Mouse (Mus musculus) small intestine, adult 2 months (tissue): ENCODE measurements around the gene Gdf15. TPM values are rescaled to one million over a fixed set of nuclear protein-coding genes. Genes with fewer than 3 reads are reported as not detected.
A peak's percentile ranks its signal among the peaks of the same experiment; 100 is the strongest.
"Not testable (repeated sequence)": the region's sequence is repeated elsewhere in the genome, so short reads cannot be mapped to it uniquely, and the experiment has no call there.

Source experiments
- H3K27ac ChIP-seq: fragments of 200-500 bp; 2 replicates; pipeline ENCODE4 v1.5.1; 2012; ENCODE audit warnings: low read depth, low read length, control low read depth, inconsistent platforms; ENCODE audit not compliant: insufficient read depth
- H3K27me3 ChIP-seq: fragments of 200-500 bp; 2 replicates; pipeline ENCODE4 v1.6.1; 2012; ENCODE audit warnings: mild to moderate bottlenecking, moderate library complexity, low read length, inconsistent platforms; ENCODE audit not compliant: control insufficient read depth, insufficient read depth
- H3K36me3 ChIP-seq: fragments of 200-500 bp; 2 replicates; pipeline ENCODE4 v1.6.1; 2012; ENCODE audit warnings: mild to moderate bottlenecking, low read length, control low read depth, inconsistent platforms; ENCODE audit not compliant: control insufficient read depth, insufficient read depth
- H3K4me1 ChIP-seq: fragments of 200-500 bp; 2 replicates; pipeline ENCODE4 v1.6.1; 2012; ENCODE audit warnings: low read length, inconsistent platforms, mixed read lengths; ENCODE audit not compliant: control insufficient read depth, insufficient read depth, insufficient read length
- H3K4me3 ChIP-seq: fragments of 200-500 bp; 2 replicates; pipeline ENCODE4 v1.5.1; 2012; ENCODE audit warnings: low read depth, mild to moderate bottlenecking, control low read depth, inconsistent platforms, low read length, moderate library complexity
- CTCF ChIP-seq: fragments of 200-500 bp; IDR thresholded peaks from 2 replicates; pipeline ENCODE4 v1.5.1; 2012; ENCODE audit warnings: low read depth, mild to moderate bottlenecking, control low read depth, inconsistent platforms, low read length, moderate library complexity, mixed read lengths; ENCODE audit not compliant: insufficient replicate concordance, insufficient read length; ENCODE audit errors: extremely low read depth
- POLR2A ChIP-seq: fragments of 200-500 bp; IDR thresholded peaks from 2 replicates; pipeline ENCODE4 v1.6.1; 2012; ENCODE audit warnings: low read depth, mild to moderate bottlenecking, control low read depth, inconsistent platforms, low read length, moderate library complexity
- WGBS: fragments of 180-500 bp; shearing (Covaris S2); methylation state at CpG from one replicate; pipeline ENCODE4 v1.1.7; 2018; 5-methylcytosine and 5-hydroxymethylcytosine counted together
- polyA plus RNA-seq: library from polyadenylated mRNA; depleted of rRNA; stranded (reverse); fragments of >200 nt; gene quantifications from 2 replicates; pipeline ENCODE4 v1.2.3, GENCODE M21; 2012

Gene Gdf15
- polyA plus RNA-seq, 1 experiment, result 6.7 TPM

DNA sequence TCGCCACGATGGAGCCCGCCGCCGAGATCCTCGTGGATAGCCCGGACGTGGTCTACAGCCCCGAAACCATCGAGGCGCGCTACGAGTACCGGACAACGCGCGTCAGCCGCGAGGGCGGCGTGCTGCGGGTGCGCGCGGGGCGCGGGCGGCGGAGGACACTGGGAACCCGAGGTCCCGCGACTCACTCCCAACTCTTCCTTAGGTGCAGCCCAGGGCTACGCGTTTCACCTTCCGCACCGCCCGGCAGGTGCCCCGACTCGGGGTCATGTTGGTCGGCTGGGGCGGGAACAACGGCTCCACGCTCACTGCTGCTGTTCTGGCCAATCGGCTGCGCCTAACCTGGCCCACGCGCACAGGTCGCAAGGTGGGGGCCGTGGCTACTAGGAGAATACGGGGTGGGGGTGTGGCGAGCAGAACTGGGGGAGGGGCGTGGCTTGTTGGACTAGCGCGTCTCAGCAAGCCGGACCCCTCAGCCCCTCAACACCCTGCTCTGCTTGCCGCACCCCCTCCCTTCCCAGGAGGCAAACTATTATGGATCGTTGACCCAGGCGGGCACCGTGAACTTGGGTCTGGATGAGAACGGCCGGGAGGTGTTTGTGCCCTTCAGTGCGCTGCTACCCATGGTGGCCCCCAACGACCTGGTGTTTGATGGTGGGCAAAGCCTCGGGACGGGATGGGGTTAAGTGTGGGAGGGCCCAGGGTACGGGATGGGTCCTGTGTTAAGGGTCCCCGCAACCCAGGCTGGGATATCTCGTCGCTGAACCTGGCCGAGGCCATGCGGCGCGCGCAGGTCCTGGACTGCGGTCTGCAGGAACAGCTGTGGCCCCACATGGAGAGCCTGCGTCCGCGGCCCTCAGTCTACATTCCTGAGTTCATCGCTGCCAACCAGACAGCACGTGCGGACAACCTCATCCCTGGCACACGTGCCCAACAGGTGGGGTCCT, 37.4 kb downstream of the Gdf15 start:
- TF ChIP-seq CTCF (no peak), POLR2A (no peak)
- Histone ChIP-seq H3K4me1 (peaks cover 7% of the 10 kb centered on the region), H3K4me3 (peak overlapping the region; percentile 64), H3K36me3 (peaks cover 33% of the 10 kb centered on the region), H3K27me3 (no peaks in the 10 kb centered on the region), H3K27ac (0 out of 2 replicates have a peak overlapping the region, but pooled peaks have one; percentile 7)
- 16% methylated on average over 82 of the region's 82 CpGs for WGBS

DNA sequence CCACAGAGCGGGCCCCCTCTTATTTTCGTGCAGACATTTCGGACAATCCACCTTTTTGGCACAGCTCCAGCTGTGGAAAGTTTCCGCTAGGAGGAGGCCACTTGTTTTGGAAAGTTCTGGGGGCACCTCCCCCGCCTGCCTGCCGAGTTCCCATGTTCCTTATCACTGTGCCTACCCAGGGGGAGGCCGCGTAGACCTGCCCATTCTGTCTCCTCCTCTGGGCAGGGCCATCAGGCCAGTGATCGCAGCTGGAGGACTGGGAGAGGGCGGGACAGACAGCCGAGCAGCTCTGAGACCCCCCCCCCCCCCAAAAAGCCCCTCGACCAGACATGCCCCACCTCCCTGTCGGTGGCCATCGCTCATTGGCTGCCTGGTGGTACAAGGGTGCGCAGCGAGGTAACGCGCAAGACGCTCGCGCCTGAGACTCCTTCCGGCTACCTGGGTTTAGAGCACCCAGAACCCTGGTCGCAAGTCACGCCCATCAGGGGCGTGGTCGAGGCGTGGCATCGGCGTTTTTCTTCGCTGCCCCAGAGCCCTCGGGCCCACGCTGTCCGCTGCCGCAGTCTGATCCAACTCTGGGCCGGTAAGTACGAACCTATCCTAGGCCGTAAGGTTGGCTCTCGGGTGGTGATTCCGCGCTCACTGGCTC, 38.2 kb downstream of the Gdf15 start, which contains the start of gene Isyna1:
Isyna1 (plus strand) TSS at position 413 of the 649 bp plus-strand sequence.
- H3K4me3 ChIP-seq, result peak within 1 kb of the TSS; percentile 64
- H3K36me3 ChIP-seq, result peaks cover 41% of the 10 kb centered on the region
- peaks cover 7% of the 10 kb centered on the region for H3K4me1 ChIP-seq
- TF ChIP-seq POLR2A, result 0 out of 2 replicates have a peak, but pooled peaks have one; percentile 18
- no peak for TF ChIP-seq CTCF
- H3K27ac ChIP-seq, result peak within 1 kb of the TSS; percentile 24
- WGBS, result under 1% methylated on average over 40 of the region's 40 CpGs
- no peaks in the 10 kb centered on the region for H3K27me3 ChIP-seq

DNA sequence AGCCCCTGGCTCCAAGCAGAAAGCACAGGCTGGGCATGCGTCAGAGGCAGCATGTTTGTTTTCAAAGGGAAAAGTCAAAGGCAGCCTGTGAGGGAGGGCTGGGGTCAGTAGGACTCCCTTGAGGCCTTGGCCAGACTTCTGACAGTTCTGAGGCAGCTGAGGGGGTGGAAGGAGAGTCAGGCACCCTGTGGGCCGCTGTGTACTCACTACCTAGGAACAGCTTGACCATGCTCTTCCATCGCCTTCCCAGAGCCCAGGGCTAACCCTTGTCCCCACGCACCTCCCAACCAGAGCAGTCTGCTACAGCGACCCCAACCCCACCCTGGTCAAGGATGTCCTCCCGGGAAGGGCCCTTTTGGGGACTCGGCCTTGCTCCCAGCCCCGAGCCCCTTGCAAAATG, 39.1 kb downstream of the Gdf15 start:
- peaks cover 44% of the 10 kb centered on the region for H3K36me3 ChIP-seq
- 58% methylated on average over 8 of the region's 8 CpGs for WGBS
- peaks cover 7% of the 10 kb centered on the region for H3K4me1 ChIP-seq
- no peak overlapping the region for H3K27ac ChIP-seq
- H3K27me3 ChIP-seq, result no peaks in the 10 kb centered on the region
- TF ChIP-seq POLR2A (no peak), CTCF (no peak)
- H3K4me3 ChIP-seq, result no peak overlapping the region

GRCm38 (mm10) chr8:70591569-70591968, 40.7 kb downstream of the Gdf15 start:
- peaks cover 44% of the 10 kb centered on the region for H3K36me3 ChIP-seq
- whole genome bisulfite sequencing, result 92% methylated on average over 12 of the region's 12 CpGs
- H3K4me3 ChIP-seq, result no peak overlapping the region
- no peak for TF ChIP-seq POLR2A
- no peak for TF ChIP-seq CTCF
- H3K4me1 ChIP-seq, result peaks cover 7% of the 10 kb centered on the region
- H3K27ac ChIP-seq, result no peak overlapping the region
- H3K27me3 ChIP-seq, result no peaks in the 10 kb centered on the region

- not testable (repeated sequence) for H3K27ac ChIP-seq, H3K27me3 ChIP-seq, H3K4me1 ChIP-seq, H3K4me3 ChIP-seq
- WGBS, result 88% methylated on average over 4 of the region's 4 CpGs
- peaks cover 65% of the 10 kb centered on the region for H3K36me3 ChIP-seq
Observed at GRCm38 (mm10) chr8:70587955-70588354, 44.3 kb downstream of the Gdf15 start.

DNA sequence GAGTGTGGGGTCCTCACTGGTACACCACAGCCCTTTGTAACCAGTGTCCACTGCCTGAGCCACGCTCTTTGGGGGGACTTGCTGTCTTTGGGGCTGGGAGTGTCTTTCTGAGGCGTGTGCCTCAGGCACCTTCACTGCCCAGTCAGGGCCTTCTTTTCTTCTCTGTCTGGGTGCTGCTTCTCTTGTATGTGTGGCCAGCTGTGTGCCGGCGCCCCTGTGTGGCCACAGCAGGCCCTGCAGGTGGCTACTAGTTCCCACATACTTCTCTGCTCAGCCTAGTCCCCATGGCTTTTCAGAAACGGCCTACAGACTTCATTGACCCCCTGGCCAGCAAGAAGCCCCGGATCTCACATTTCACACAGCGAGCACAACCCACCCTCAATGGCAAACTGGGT, 47.0 kb downstream of the Gdf15 start:
- Histone ChIP-seq H3K27ac (no peak overlapping the region), H3K4me3 (no peak overlapping the region), H3K27me3 (no peaks in the 10 kb centered on the region), H3K36me3 (peaks cover 74% of the 10 kb centered on the region), H3K4me1 (no peaks in the 10 kb centered on the region)
- TF ChIP-seq POLR2A (no peak), CTCF (peak; percentile 90)
- WGBS, result 43% methylated on average over 7 of the region's 7 CpGs

DNA sequence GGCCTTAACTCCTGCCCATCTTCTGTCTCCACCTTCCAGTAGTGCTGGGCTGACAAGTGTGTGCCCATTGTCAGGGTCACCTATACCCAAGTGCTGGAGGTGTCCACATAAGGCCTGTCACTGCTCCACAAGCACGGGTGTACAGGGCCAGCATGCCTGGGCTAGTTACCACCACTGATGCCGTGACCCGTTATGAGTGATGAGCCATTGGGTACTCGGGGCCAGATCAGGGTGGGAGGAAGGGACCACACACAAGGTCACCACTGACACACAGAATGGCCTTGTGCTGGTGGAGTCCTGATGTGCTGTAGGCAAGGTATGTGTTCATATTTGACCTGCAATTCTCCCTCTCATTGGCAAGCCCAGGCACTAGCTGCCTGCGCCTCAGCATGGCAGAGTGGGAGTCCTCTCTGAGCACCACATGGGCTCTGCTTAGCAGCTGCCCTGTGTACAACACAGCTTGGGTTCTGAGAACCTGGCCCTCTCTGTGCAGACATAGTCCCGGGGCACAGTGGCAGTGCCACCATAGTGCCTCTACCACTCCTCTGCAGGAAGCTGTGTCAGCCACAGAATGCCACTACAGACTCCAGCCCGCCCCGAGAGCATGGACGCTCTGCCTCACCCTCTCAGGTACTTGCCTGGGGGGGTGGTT, 47.5 kb downstream of the Gdf15 start:
- no peak overlapping the region for H3K27ac ChIP-seq
- TF ChIP-seq POLR2A (no peak), CTCF (no peak)
- no peaks in the 10 kb centered on the region for H3K4me1 ChIP-seq
- no peaks in the 10 kb centered on the region for H3K27me3 ChIP-seq
- no peak overlapping the region for H3K4me3 ChIP-seq
- H3K36me3 ChIP-seq, result peaks cover 73% of the 10 kb centered on the region
- 92% methylated on average over 9 of the region's 9 CpGs for WGBS
